Mouse (Mus musculus): ENCODE data around the gene Mrpl10. TPM values are rescaled to one million over a fixed set of nuclear protein-coding genes. Genes with fewer than 3 reads are reported as not detected.

Mrpl10 gene
- total and polyA plus RNA-seq, 2 experiments from 2014 or later: 56.6 to 67.7 TPM

DNA sequence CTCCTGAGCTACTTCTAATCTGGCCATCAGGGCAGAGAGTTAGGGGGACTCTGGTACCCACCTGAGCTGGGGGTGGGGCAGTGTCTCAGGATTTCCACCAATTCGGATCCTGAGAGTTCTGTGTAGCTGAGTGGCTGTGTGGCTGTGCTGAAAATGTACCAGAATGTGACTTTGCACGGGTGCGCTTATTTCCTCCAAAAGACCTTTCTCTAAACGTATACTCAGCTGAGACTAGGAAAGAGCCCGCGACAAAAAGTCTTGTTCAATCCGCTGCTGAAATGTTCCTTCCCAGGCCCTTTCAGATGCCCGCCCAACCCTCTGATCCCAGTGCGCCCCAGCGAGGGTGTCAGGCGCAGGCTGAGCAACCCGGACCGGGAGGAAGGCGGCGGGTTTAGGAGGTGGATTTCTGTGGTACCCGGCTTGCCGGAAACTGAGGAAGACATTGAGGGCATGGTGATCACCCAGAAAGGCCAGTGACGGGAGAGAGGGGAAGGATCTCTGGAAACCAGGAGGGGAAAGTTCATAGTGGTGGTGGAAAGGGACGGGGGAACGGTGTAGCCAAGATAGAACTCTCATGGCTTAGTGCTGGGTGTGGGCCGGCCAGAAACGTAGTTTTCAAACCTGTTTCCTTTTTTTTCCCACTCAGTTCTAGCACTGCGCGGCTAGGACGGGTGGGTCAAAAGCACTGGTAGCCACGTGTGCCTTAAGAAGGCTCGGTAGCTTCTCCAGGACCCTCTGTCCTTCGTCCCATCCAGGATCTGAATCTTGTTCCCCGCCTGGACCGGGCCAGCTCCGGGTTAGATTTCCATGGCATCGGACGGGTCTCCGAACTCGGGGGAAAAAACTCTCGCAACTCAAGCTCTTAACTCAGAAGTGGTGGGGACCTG is 23.4 kb upstream of the Mrpl10 start:
- DNase-seq (ENCODE audit: low spot score) (no peak), ATAC-seq (ENCODE audit: low FRiP score) (no peak)
- peak overlapping the region; percentile 44 for H3K4me2 ChIP-seq (ENCODE audit: low read depth, low read length, poor library complexity, severe bottlenecking)
- no peaks in the 10 kb centered on the region for H3K36me3 ChIP-seq (ENCODE audit: insufficient read depth, low read length)
- no peaks in the 10 kb centered on the region for H3K9me3 ChIP-seq (ENCODE audit: low read length)
- peaks cover 6% of the 10 kb centered on the region; the same call in 1 of the 2 replicates for H3K4me1 ChIP-seq (ENCODE audit: insufficient read depth, low read length)
- peaks cover 73% of the 10 kb centered on the region for H3K27me3 ChIP-seq (ENCODE audit: insufficient read depth, low read length)
- no peak overlapping the region for H3K27ac ChIP-seq (ENCODE audit: low read depth, low read length)
- TF ChIP-seq CTCF (IDR thresholded peaks at IDR 0.05): no peak
- peak overlapping the region; percentile 32; the same call in 1 of the 2 replicates for H3K4me3 ChIP-seq (ENCODE audit: low read depth, low read length)
- under 1% methylated on average over 36 of the region's 36 CpGs for WGBS
- H3K9ac ChIP-seq (replicated peaks; ENCODE audit: low read length, poor library complexity, severe bottlenecking): no peak overlapping the region

DNA sequence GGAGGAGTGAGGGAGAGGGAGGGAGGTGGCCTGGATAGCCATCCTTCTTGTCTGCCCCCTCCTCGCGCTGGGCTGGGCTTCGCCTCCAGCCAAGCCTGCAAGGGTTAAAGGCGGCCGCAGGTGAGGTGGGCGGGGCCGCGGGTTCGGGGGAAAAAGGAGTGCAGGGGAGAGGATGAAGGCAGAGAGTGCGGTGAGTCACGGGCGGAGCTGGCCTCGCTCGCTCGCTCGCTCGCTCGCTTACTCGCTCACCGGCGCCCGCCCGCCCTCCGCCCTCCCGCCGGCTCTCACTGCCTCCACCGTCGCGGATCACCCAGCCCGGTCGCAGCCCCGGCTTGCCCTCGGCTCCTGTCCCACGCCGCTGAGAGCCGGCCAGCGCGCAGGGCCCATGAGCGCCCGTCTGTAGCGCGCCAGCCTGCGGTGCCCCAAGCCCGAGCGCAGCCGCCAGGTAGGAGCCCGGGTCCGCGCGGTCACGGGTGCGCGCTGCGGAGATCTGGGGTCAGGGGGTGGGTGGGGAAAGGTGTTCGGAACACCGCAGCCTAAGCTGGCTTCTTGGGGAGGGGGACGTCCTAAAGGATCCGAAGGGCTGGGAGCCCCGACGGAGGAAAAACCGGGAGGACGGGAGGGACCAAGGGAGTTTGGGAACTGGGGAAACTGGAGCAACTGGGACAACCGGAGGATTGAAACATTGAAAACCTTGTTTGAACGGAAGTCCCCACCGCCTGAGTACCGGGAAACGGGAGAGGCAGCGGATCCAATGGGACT is 22.6 kb upstream of the Mrpl10 start:
- H3K36me3 ChIP-seq (ENCODE audit: insufficient read depth, low read length): no peaks in the 10 kb centered on the region
- H3K27me3 ChIP-seq (ENCODE audit: insufficient read depth, low read length): peaks cover 81% of the 10 kb centered on the region
- TF ChIP-seq CTCF (IDR thresholded peaks at IDR 0.05): no peak
- DNase-seq (ENCODE audit: low spot score): no peak
- no peak for ATAC-seq (ENCODE audit: low FRiP score)
- peak overlapping the region; percentile 44 for H3K4me2 ChIP-seq (ENCODE audit: low read depth, low read length, poor library complexity, severe bottlenecking)
- H3K9ac ChIP-seq (replicated peaks; ENCODE audit: low read length, poor library complexity, severe bottlenecking): no peak overlapping the region; the same call in 1 of the 2 replicates
- H3K4me3 ChIP-seq (ENCODE audit: low read depth, low read length): peak overlapping the region; percentile 32; the same call in 1 of the 2 replicates
- no peaks in the 10 kb centered on the region for H3K9me3 ChIP-seq (ENCODE audit: low read length)
- WGBS: under 1% methylated on average over 51 of the region's 68 CpGs
- H3K4me1 ChIP-seq (ENCODE audit: insufficient read depth, low read length): peaks cover 6% of the 10 kb centered on the region; the same call in 1 of the 2 replicates
- no peak overlapping the region for H3K27ac ChIP-seq (ENCODE audit: low read depth, low read length)

DNA sequence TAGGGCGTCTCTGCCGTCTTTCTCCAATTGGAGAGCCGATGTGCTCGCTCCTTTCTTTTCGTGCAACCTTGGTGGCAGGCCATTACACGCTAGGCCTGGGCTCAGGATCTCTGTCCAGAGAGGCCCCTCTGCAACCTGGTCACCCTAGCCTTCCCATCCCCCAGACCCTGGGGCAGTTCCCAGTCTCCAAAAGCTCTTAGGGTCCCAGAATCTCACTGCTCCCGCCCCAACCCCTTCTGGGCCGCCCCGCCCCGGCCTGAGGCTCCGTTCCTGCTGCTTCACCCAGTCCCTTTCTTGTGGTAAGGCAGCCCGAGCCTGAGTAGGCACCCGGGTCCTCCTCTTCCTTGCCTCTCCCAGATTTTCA is 22.0 kb upstream of the Mrpl10 start:
- 9% methylated on average over 13 of the region's 13 CpGs for WGBS
- no peak for ATAC-seq (ENCODE audit: low FRiP score)
- TF ChIP-seq CTCF (IDR thresholded peaks at IDR 0.05): no peak
- no peak for DNase-seq (ENCODE audit: low spot score)
- Histone ChIP-seq H3K9me3 (ENCODE audit: low read length) (no peaks in the 10 kb centered on the region), H3K36me3 (ENCODE audit: insufficient read depth, low read length) (no peaks in the 10 kb centered on the region), H3K4me1 (ENCODE audit: insufficient read depth, low read length) (peaks cover 6% of the 10 kb centered on the region; the same call in 1 of the 2 replicates), H3K9ac (replicated peaks; ENCODE audit: low read length, poor library complexity, severe bottlenecking) (no peak overlapping the region), H3K4me2 (ENCODE audit: low read depth, low read length, poor library complexity, severe bottlenecking) (no peak overlapping the region), H3K27me3 (ENCODE audit: insufficient read depth, low read length) (peaks cover 87% of the 10 kb centered on the region), H3K4me3 (ENCODE audit: low read depth, low read length) (peak overlapping the region; percentile 32; the same call in 1 of the 2 replicates), H3K27ac (ENCODE audit: low read depth, low read length) (no peak overlapping the region)

DNA sequence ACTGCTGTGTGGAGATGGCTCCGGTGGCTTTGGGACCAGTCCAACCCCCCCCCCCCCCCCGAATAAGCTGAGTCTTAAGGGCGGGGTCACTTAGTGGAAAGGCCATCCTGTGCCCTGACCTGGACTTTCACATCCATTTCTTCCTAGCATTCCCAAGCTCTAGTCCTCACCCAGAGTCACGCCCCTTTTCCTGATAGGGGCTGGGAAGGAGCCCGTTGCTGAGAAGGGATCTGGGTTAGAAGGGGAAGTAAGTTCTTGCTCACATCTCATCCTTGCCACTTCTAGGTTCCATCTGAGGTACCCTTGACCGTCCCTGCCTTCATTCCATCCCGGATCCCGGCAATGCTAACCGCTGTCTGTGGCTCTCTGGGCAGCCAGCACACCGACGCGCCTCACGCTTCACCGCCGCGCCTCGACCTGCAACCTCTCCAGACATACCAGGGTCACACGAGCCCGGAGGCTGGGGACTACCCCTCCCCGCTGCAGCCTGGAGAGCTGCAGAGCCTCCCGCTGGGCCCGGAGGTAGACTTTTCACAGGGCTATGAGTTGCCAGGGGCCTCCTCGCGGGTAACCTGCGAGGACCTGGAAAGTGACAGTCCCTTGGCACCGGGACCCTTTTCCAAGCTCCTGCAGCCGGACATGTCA is 20.1 kb upstream of the Mrpl10 start:
- Histone ChIP-seq H3K4me1 (ENCODE audit: insufficient read depth, low read length) (peaks cover 6% of the 10 kb centered on the region; the same call in 1 of the 2 replicates), H3K27me3 (ENCODE audit: insufficient read depth, low read length) (peaks cover 87% of the 10 kb centered on the region), H3K36me3 (ENCODE audit: insufficient read depth, low read length) (no peaks in the 10 kb centered on the region), H3K4me3 (ENCODE audit: low read depth, low read length) (peak overlapping the region; percentile 40), H3K9me3 (ENCODE audit: low read length) (no peaks in the 10 kb centered on the region), H3K27ac (ENCODE audit: low read depth, low read length) (no peak overlapping the region), H3K9ac (replicated peaks; ENCODE audit: low read length, poor library complexity, severe bottlenecking) (no peak overlapping the region), H3K4me2 (ENCODE audit: low read depth, low read length, poor library complexity, severe bottlenecking) (no peak overlapping the region)
- DNase-seq (ENCODE audit: low spot score) (no peak), ATAC-seq (ENCODE audit: low FRiP score) (no peak)
- WGBS: 1% methylated on average over 25 of the region's 27 CpGs
- no peak for TF ChIP-seq CTCF (IDR thresholded peaks at IDR 0.05)

DNA sequence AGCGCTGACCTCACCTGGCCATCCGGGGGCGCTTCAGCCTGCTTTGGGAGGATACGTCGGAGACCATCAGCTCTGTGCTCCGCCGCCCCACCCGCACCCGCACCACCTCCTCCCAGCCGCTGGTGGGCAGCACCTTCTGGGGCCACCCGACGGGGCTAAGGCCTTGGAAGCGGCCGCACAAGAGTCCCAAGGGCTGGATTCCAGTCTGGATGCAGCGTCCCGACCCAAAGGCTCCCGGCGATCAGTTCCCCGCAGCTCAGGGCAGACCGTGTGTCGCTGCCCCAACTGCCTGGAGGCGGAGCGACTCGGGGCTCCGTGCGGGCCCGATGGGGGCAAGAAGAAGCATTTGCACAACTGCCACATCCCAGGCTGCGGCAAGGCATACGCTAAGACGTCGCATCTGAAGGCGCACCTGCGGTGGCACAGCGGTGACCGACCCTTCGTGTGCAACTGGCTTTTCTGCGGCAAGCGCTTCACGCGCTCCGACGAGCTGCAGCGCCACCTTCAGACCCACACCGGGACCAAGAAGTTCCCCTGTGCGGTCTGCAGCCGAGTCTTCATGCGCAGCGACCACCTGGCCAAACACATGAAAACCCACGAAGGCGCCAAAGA is 19.4 kb upstream of the Mrpl10 start:
- Histone ChIP-seq H3K9me3 (ENCODE audit: low read length) (no peaks in the 10 kb centered on the region), H3K27me3 (ENCODE audit: insufficient read depth, low read length) (peaks cover 80% of the 10 kb centered on the region), H3K4me1 (ENCODE audit: insufficient read depth, low read length) (peaks cover 6% of the 10 kb centered on the region; the same call in 1 of the 2 replicates), H3K27ac (ENCODE audit: low read depth, low read length) (no peak overlapping the region), H3K9ac (replicated peaks; ENCODE audit: low read length, poor library complexity, severe bottlenecking) (peak overlapping the region; percentile 44; the same call in 1 of the 2 replicates), H3K36me3 (ENCODE audit: insufficient read depth, low read length) (no peaks in the 10 kb centered on the region), H3K4me2 (ENCODE audit: low read depth, low read length, poor library complexity, severe bottlenecking) (peak overlapping the region; percentile 65), H3K4me3 (ENCODE audit: low read depth, low read length) (peak overlapping the region; percentile 40)
- TF ChIP-seq CTCF (IDR thresholded peaks at IDR 0.05): peak; percentile 72
- WGBS: under 1% methylated on average over 50 of the region's 50 CpGs
- ATAC-seq (ENCODE audit: low FRiP score): peak; percentile 57; the same call in 1 of the 2 replicates
- peak; percentile 65 for DNase-seq (ENCODE audit: low spot score)
